ENCODE assay signal across 8 mouse cellular contexts in the genomic region with DNA sequence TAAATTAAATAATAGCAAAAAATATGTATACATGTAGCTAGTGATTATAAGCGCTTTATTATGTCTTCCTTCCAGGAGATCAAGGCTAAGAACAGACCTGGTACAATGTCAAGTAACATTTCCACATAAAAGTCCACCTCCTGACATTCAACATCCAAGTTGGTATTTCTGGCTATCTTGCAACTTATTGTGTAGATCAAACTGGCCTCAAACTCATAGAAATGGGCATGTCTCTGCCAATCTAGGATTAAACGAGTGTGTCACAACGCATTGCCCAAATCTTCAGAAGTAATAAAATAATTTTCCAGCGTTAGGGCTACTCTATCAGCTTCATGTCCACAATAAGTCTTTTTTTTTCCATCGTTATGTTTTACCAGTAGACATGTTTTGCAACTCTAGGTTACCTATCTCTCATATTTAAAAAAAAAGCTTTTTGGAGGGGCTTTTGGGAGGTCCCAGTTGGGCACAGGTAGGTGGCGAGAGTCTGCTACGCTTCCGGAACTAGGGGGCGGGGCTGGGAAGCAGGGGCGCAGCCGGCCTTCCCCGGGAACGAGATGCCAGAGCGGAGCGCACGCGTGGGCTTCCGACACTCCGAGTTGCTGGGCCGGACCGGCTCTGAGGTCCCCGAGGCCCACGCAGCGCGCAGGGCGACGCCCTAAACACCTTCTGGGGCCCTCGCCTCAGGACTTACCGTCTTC. TPM values are rescaled to one million over a fixed set of nuclear protein-coding genes. Genes with fewer than 3 reads are reported as not detected.
DNase-seq lines count a peak whose midpoint lies in the region; ATAC-seq and TF ChIP-seq lines count a peak whose summit lies in the region.

No protein-coding gene starts in this region.

- no peak for TF ChIP-seq CTCF in layer of hippocampus, adult 2 months (conservative IDR thresholded peaks at IDR 0.05)
- TF ChIP-seq CTCF in liver, embryonic 14.5 days (IDR thresholded peaks at IDR 0.05; ENCODE audit: low read depth) = no peak; the same call in 1 of the 2 replicates

- no peaks in the 10 kb centered on the region for H3K27me3 ChIP-seq in erythroblast, embryonic 14.5 days (ENCODE audit: control insufficient read depth)
- H3K27me3 ChIP-seq in hindbrain, embryonic 15.5 days = no peaks in the 10 kb centered on the region
- no peaks in the 10 kb centered on the region for H3K27me3 ChIP-seq in liver, embryonic 14.5 days (ENCODE audit: control insufficient read depth, insufficient read depth, low read length)
- no peaks in the 10 kb centered on the region for H3K27me3 ChIP-seq in neural tube, embryonic 12.5 days (replicated peaks)

- peak overlapping the region; percentile 83 for H3K27ac ChIP-seq in layer of hippocampus, adult 2 months
- peak overlapping the region; percentile 67 for H3K27ac ChIP-seq in hindbrain, embryonic 15.5 days (replicated peaks)
- peak overlapping the region; percentile 81 for H3K27ac ChIP-seq in liver, embryonic 14.5 days
- no peak overlapping the region for H3K27ac ChIP-seq in neural tube, embryonic 12.5 days

- peaks cover 30% of the 10 kb centered on the region for H3K36me3 ChIP-seq in erythroblast, embryonic 14.5 days (ENCODE audit: control insufficient read depth)
- H3K36me3 ChIP-seq in hindbrain, embryonic 15.5 days = no peaks in the 10 kb centered on the region; the same call in 1 of the 2 replicates
- H3K36me3 ChIP-seq in liver, embryonic 14.5 days (replicated peaks; ENCODE audit: control insufficient read depth, insufficient read depth, low read depth) = peaks cover 5% of the 10 kb centered on the region; the same call in 1 of the 2 replicates
- H3K36me3 ChIP-seq in neural tube, embryonic 12.5 days = no peaks in the 10 kb centered on the region

- H3K9ac ChIP-seq in hindbrain, embryonic 15.5 days = peak overlapping the region; percentile 60
- H3K9ac ChIP-seq in liver, embryonic 14.5 days (replicated peaks) = peak overlapping the region; percentile 93
- H3K9ac ChIP-seq in neural tube, embryonic 12.5 days = peak overlapping the region; percentile 69

- H3K4me1 ChIP-seq in erythroblast, embryonic 14.5 days (ENCODE audit: control insufficient read depth) = peaks cover 38% of the 10 kb centered on the region
- peaks cover 5% of the 10 kb centered on the region for H3K4me1 ChIP-seq in hindbrain, embryonic 15.5 days (replicated peaks)
- peaks cover 4 to 5% of the 10 kb centered on the region in 2 experiments; a peak in 3 of 4 replicates for H3K4me1 ChIP-seq in liver, embryonic 14.5 days (replicated peaks; ENCODE audit: control insufficient read depth in 2 of 2, insufficient read depth in 2 of 2, low read length in 1 of 2)
- H3K4me1 ChIP-seq in neural tube, embryonic 12.5 days = 0 out of 2 replicates have a peak, but pooled peaks cover 8% of the 10 kb centered on the region

- ATAC-seq in hindbrain, embryonic 15.5 days (ENCODE audit: low FRiP score, low read depth) = peak; percentile 48; the same call in 1 of the 2 replicates
- peak; percentile 76 for ATAC-seq in liver, embryonic 14.5 days (ENCODE audit: insufficient read depth)
- ATAC-seq in neural tube, embryonic 12.5 days (ENCODE audit: low FRiP score, low read depth) = peak; percentile 72

- peak; percentile 10 to 21 for DNase-seq in layer of hippocampus, adult 2 months (ENCODE audit: low spot score in 2 of 2)
- DNase-seq in layer of hippocampus, adult 11-12 months (ENCODE audit: low spot score) = no peak
- DNase-seq in adrenal gland, postnatal 10 days = peak; percentile 68
- DNase-seq in liver, embryonic 14.5 days (ENCODE audit: low read depth in 3 of 3, low spot score in 3 of 3) = peak in 2 of 3 experiments; percentile 18 to 30
- peak; percentile 14 to 56 for DNase-seq in thymus, postnatal 10 days (ENCODE audit: low spot score in 2 of 2)

- 8% methylated on average over 29 of the region's 29 CpGs for WGBS in hindbrain, embryonic 15.5 days
- 5% methylated on average over 29 of the region's 29 CpGs for WGBS in liver, embryonic 14.5 days (ENCODE audit: insufficient replicate concordance)
- WGBS in neural tube, embryonic 12.5 days = 7% methylated on average over 29 of the region's 29 CpGs

- H3K9me3 ChIP-seq in erythroblast, embryonic 14.5 days (ENCODE audit: control insufficient read depth, low read length) = no peaks in the 10 kb centered on the region
- no peaks in the 10 kb centered on the region for H3K9me3 ChIP-seq in hindbrain, embryonic 15.5 days
- H3K9me3 ChIP-seq in liver, embryonic 14.5 days (ENCODE audit: control insufficient read depth, low read length) = no peaks in the 10 kb centered on the region
- no peaks in the 10 kb centered on the region for H3K9me3 ChIP-seq in neural tube, embryonic 12.5 days

- peak overlapping the region; percentile 88 for H3K4me2 ChIP-seq in hindbrain, embryonic 15.5 days
- peak overlapping the region; percentile 96 for H3K4me2 ChIP-seq in liver, embryonic 14.5 days (ENCODE audit: low read depth)
- peak overlapping the region; percentile 96 for H3K4me2 ChIP-seq in neural tube, embryonic 12.5 days (replicated peaks)

- H3K4me3 ChIP-seq in layer of hippocampus, adult 2 months = peak overlapping the region; percentile 70
- peak overlapping the region; percentile 78 for H3K4me3 ChIP-seq in erythroblast, embryonic 14.5 days (replicated peaks)
- peak overlapping the region; percentile 68 for H3K4me3 ChIP-seq in hindbrain, embryonic 15.5 days
- H3K4me3 ChIP-seq in liver, embryonic 14.5 days (ENCODE audit: insufficient read depth in 1 of 2, low read depth in 2 of 2, low read length in 2 of 2) = peak overlapping the region; percentile 83 to 89
- peak overlapping the region; percentile 68 for H3K4me3 ChIP-seq in neural tube, embryonic 12.5 days

- TF ChIP-seq EP300 in liver, embryonic 14.5 days (IDR thresholded peaks at IDR 0.05; ENCODE audit: low read depth) = no peak

RNA-seq across cellular contexts. Expression of a gene that starts 0.7 kb away (rescaled TPM):
- 10 to 100 TPM; 13.0 to 13.7 TPM for total RNA-seq in layer of hippocampus, adult 2 months (2021)
- 10 to 100 TPM; 12.6 to 16.8 TPM for total RNA-seq in adrenal gland, postnatal 10 days (2021)
- polyA plus RNA-seq in erythroblast, embryonic 14.5 days (2012) = 0.41 and 0.46 TPM in 2 replicates
- 12.2 and 12.3 TPM in 2 replicates for polyA plus RNA-seq in hindbrain, embryonic 15.5 days (2015; fragmentation: Nextera tagmentation; extraction: Ambion mirVana)
- polyA plus RNA-seq in liver, embryonic 14.5 days (2012; rRNA removed) = 3.1 and 5.1 TPM in 2 replicates
- 10.0 and 10.3 TPM in 2 replicates for polyA plus RNA-seq in liver, embryonic 14.5 days (2014; fragmentation: Nextera tagmentation; extraction: Ambion mirVana)
- 15.4 and 18.2 TPM in 2 replicates for polyA plus RNA-seq in neural tube, embryonic 12.5 days (2016; fragmentation: Nextera tagmentation; extraction: Ambion mirVana)

RNA-seq across cellular contexts. Expression of a gene that starts 14.2 kb away (rescaled TPM):
- total RNA-seq in layer of hippocampus, adult 2 months (2021) = not detected
- total RNA-seq in adrenal gland, postnatal 10 days (2021) = not detected
- polyA plus RNA-seq in erythroblast, embryonic 14.5 days (2012) = not detected in 2 replicates
- polyA plus RNA-seq in hindbrain, embryonic 15.5 days (2015; fragmentation: Nextera tagmentation; extraction: Ambion mirVana) = not detected in 2 replicates
- not detected in 2 replicates for polyA plus RNA-seq in liver, embryonic 14.5 days (2012; rRNA removed)
- not detected in 2 replicates for polyA plus RNA-seq in liver, embryonic 14.5 days (2014; fragmentation: Nextera tagmentation; extraction: Ambion mirVana)
- polyA plus RNA-seq in neural tube, embryonic 12.5 days (2016; fragmentation: Nextera tagmentation; extraction: Ambion mirVana) = not detected in 2 replicates
